Mouse (Mus musculus): ENCODE measurements at regions not wholly inside any gene's neighbourhood (a gene's known extent, or its start where the extent isn't known, plus 50 kb on each side); places are given as distances from the start of the nearest gene placed in this dataset.

DNA sequence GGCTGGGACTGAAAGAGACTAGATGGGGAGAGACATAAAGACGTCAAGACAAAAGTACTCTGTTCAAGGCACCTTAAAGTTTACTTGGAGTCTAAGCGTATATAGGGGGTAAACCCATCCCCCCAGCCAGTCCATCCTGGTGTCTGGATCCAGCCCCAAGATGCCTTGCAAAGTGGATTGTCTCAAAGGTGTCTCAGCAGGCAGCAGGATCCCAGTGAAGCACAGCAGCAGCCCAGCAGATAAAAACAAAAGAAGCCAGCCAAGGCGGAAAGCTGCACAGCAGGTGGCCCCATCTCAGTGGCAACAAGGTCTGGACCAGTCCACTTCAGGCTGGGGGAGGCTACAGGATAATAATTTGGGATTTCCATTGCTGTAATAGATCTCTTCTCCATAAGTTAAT is 72.0 kb upstream of the Col5a2 start:
- intact Hi-C loops (cut with DNase I): no loop called here
- no peak for DNase-seq

- DNase-seq: no peak
- intact Hi-C loops (cut with DNase I): no loop called here
These were observed 77.4 kb upstream of the Col5a2 start for GRCm38 (mm10) chr1:45580466-45580865.

- no peak for DNase-seq
- intact Hi-C loops (cut with DNase I): no loop called here
These were observed 84.4 kb upstream of the Col5a2 start for GRCm38 (mm10) chr1:45587351-45588025.

DNA sequence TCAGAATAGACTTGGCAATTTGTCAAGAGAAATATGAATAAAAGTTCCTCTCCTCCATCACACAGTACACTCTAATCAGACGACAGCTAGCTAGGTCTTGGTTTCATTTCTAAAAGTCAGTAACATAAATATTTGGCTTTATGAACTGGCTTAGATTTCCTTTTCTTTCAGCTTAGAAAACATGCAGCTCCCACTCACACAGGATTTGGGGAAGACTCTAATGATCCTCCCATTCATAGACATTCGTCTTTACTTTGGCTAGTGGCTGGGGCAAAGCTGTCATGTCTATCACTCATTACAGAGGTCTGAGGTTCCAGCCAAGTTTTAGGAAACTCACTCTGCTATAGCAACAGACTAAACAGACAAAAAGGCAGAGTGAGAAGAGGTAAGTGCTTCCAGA is 94.2 kb upstream of the Col5a2 start:
- intact Hi-C loops (cut with DNase I): no loop called here
- no peak for DNase-seq

DNA sequence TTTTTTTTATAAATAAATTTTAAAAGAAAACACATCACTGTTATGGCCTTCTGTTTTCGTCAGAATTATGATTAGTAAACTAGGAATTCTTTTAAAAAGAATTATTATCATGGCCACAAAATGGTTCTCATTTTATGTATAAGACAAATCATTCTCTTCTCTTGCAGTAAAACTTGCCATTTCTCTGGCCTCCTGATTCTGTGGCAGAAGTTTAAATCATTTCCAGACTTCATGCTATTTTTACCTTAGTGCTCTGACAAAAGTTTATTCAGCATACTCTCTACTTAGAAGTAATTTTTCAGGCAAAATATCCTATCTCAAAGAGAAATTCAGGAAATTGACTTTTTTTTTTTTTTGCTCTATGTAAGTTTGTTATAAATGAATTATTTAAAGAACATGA is 96.3 kb upstream of the Col5a2 start:
- intact Hi-C loops (cut with DNase I): no loop called here

DNA sequence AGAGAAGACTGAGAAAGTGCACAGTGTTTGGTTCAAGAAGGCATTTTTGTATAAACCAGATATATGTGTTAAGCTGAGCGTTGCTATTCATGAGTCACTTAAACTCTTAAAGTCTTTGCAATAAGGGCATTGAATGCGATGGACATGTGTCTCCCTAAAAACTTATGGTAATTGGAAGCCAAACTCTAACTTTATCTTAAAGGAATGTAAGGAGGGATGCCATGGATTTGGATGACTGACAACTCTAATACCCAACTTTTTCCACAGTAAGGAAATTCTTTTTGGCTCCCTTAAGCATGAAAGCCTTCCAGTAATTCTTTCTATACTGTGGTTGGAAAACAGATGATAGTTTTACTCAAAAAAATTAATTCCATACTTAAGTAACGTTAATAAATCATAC is 96.9 kb upstream of the Col5a2 start:
- no peak for DNase-seq
- intact Hi-C loops (cut with DNase I): no loop called here

More for the DNA sequence above, 96.3 kb upstream of the Col5a2 start:
- DNase-seq: no peak

- intact Hi-C loops (cut with DNase I): no loop called here
- no peak for DNase-seq
These were observed 102.5 kb upstream of the Col5a2 start for GRCm38 (mm10) chr1:45605571-45605970.

DNA sequence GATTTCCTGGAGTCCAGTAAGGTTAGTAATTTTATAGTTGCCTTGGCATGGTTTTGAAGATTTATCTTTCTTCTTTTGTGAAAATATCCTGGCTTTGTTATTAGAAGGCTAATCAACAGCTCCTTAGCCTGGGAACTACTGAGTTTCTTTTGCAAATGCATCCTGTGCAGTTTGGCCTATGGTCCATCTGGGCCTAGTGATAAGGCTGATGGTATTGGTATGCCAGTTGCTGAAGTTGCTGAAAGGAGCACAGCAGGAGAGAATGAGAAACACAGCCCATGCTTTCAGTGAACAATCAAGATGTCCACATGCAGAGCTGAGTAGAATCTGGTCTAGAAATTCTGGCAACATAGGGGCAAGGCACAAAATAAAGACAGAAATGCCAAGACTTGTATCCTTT is 105.2 kb upstream of the Col5a2 start:
- no peak for DNase-seq
- intact Hi-C loops (cut with DNase I): no loop called here

- intact Hi-C loops (cut with DNase I): no loop called here
- DNase-seq: no peak
These were observed 115.9 kb upstream of the Col5a2 start for GRCm38 (mm10) chr1:45619008-45619407.

DNA sequence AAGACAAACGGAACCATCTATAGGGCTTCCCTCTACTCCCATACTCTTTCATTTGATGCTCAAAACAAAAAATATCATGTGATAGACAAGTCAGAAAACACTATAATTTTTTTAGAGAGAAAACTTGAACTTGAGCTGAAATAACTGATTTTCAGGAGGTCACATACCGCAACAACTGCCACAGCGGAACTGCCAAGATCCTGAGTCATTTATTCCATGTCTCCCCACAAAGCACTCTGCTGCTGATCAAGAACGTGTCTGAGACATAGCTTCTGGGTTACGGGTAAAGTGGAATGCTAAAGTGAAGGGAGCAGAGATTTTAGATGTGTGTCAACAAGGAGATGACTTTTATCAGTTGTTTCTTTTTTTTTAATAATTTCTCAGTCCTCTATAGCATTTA is 122.8 kb upstream of the Col5a2 start:
- intact Hi-C loops (cut with DNase I): loop anchor here (5.0 kb wide), 2 partner anchors 124 to 141 kb away; partner anchors contain the start of gene Col5a2
- peak; percentile 19 to 21 for DNase-seq

DNA sequence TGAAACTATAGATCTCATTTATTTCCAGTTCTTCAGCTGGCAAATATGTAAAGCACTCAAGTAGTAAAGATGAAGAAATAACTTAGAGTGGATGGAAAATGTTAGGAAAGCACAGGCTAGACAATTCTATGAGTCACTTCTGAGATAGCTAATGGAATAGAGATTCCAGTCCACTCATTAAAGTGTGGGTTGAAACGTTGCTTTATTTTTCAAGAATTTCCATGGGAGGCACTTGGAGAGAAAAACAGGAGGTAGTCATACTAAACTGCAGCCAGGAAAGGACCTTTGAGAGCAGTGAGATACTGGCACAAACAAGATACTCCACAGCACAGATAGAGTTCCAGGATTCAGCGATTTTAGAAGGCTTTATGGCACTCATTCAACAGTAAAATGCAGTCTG is 123.7 kb upstream of the Col5a2 start:
- intact Hi-C loops (cut with DNase I): loop anchor here (5.0 kb wide), 2 partner anchors 124 to 141 kb away; partner anchors contain the start of gene Col5a2
- DNase-seq: no peak

GRCm38 (mm10) chr1:45627840-45628239 is 124.8 kb upstream of the Col5a2 start:
- intact Hi-C loops (cut with DNase I): loop anchor here (1.0 to 5.0 kb wide), 4 partner anchors 126 to 883 kb away; partner anchors contain the start of gene Col5a2
- DNase-seq: peak; percentile 25 to 34

DNA sequence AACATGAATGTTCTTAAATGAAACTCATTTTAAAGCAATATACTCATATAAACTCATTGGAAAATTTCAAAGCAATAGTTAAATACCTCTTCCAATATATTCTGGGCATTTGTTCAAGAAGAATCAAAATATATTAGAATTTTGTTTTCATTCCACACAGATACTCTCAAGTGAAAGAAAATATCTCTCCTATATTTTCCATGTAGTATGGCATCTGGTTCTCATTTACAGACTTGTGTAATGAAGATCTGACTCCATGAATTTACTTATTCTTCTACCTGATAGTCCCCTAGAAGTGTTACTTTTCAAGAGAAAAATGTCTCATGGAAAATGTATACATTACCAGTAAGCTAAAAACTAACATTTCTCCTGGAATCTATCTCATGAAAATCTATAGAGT is 144.2 kb upstream of the Col5a2 start:
- no peak for DNase-seq
- intact Hi-C loops (cut with DNase I): no loop called here

GRCm38 (mm10) chr1:45653248-45653647 is 141.7 kb upstream of the Wdr75 start:
- intact Hi-C loops (cut with DNase I): no loop called here
- DNase-seq: no peak

DNA sequence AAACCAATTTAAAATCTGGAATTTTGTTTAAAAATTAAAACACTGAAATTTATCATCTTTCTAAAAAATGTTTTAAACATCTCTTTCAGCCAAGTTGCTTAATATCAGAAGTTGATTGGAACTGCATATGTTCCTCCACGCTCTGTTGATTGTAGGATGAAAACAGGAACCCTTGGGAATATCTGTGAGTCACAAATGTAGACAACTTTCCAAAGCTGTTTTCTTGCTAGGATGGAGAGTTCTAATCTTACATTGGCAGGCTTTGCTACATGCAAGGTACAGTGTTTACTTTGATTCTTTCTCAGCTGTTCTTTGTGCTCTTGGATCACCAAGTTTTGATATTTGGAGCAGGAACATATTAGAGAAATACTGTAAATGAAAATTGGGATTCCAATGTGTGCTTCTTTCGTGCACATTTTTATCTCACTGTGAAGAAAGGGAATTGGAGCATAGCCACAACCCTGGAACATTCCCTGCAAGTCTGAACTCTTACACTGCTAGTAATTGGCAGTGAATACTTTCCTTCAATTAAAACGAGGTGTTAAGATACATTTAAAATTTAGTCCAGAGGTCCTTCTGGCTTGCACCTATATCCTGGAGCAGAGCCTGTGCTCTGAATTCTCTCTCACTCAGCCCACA is 131.0 kb upstream of the Wdr75 start:
- intact Hi-C loops (cut with DNase I): no loop called here
- DNase-seq: peak in 1 of 2 experiments; percentile 18

DNA sequence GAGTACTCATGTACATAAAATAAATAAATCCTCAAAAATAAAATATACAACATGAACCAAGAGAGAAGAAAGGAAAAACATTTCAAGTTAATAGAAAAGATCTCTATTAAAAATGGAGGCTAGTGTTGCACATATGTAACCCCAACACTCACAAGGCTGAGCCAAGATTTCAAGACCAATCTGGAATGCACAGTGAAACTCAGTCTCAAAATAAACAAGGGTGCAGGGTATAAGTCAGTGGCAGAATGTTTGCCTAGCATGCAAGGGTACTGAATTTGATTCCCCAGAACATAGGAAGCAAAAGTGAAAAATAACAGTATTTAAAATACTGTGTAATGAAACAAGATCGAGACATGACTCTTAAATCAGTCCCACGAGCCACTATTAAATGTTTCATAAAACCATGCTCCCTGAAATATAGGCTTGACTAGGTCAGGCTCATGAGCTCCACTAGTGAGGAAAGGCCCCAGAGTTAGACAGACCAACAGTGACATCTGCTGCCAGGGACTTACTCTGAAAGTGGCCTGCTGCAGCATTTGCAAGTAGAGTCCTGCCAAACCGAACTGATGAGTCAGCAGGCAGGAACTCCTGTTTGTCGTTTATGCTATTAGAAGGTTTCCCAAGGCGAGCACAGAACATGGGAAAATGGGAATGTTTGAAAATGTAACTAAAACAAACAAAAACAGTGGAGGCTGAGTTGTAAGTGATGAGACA is 122.4 kb upstream of the Wdr75 start:
- intact Hi-C loops (cut with DNase I): loop anchor here (5.0 kb wide), 4 partner anchors 95 to 1445 kb away; no protein-coding TSS in a partner anchor
- peak; percentile 60 to 65 for DNase-seq

DNA sequence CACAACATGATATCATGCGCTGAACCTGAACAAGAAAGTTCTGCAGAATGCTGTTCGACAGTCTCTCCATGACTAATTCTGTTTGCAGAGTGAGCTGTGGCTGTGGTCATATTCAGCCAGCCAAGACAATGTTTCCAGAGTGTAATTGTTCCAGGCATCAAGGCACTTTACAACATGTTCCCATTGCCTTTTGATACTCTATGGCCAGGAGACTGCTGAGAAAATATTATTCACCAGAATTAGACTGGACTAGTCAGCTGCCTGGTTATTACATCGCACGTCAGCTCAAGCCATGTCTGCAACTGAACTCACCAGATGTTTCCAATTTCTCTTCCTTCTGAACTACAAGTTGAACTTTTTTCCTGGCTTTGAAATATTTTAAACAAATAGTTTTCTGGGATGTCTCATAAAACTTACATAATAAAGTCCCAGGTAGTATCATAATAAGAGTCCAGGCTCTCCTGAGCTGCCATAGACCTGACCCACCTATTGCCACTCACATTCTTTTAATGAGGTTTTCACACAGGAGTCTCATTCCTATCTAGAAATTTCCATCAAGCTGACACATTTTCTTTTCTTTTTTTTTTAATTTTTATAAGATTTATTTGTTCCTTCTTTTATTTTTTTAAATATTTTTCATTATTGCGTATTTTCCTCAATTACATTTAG is 119.1 kb upstream of the Wdr75 start:
- peak in 1 of 2 experiments; percentile 7 for DNase-seq
- intact Hi-C loops (cut with DNase I): no loop called here

- no peak for DNase-seq
- intact Hi-C loops (cut with DNase I): no loop called here
These were observed 114.8 kb upstream of the Wdr75 start for GRCm38 (mm10) chr1:45679964-45680709.

- intact Hi-C loops (cut with DNase I): no loop called here
- DNase-seq: peak in 1 of 2 experiments; percentile 14
These were observed 94.1 kb upstream of the Wdr75 start for GRCm38 (mm10) chr1:45700893-45701292.

DNA sequence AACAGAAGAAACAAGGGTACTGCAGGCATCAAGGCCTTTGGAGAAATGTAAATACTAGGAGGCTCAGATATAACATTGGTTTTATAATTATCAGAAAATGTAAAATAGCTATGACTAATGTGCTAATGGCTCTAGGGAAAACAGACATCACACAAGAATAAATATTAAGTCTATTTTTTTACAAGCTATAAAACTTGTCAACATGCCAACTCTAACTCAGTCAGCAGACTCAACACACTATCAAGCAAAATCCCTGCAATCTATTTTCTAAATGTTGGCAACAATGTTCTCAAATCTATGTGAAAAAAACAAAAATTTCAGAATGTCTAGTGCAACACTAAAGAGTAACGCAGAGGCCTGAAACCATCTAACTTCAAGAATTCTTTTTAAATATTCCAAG is 93.5 kb upstream of the Wdr75 start:
- intact Hi-C loops (cut with DNase I): no loop called here
- no peak for DNase-seq

Data from heart, postnatal 36 days (tissue).